Mouse (Mus musculus) mature B cell (primary cell): Measurements from ENCODE around the gene Stk38l.
"Not testable (repeated sequence)": the region's sequence is repeated elsewhere in the genome, so short reads cannot be mapped to it uniquely, and the experiment has no call there.

Source experiments
- in situ Hi-C: fragments of 300-500 bp; cut with MboI; formaldehyde crosslinking; loops from 2 replicates; pipeline ENCODE4 v1.14.3; 2019

Stk38l gene

GRCm38 (mm10) chr6:146738889-146739288, 14.1 kb downstream of the Stk38l start:
- in situ Hi-C loops: no loop called here

DNA sequence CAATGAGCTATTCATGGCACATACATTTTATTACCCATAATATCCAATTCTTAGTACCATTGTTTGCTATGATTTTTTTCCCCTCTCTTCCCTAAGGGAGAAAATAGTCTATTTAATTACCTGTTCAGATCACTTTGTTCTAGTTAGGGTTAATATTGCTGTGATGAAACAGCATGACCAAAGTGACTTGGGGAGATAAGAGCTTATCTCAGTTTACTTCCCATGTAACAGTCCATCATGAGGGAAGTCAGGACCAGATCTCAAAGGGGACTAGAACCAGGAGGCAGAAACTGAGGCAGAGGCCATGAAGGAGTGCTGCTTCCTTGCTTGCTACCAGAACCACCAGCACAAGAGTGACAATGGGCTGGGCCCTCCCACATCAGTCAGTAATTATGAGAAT, 15.9 kb downstream of the Stk38l start:
- in situ Hi-C loops: no loop called here

GRCm38 (mm10) chr6:146741986-146742635, 17.3 kb downstream of the Stk38l start:
- in situ Hi-C loops: no loop called here

- in situ Hi-C loops: not testable (repeated sequence)
Observed at GRCm38 (mm10) chr6:146744266-146744665, 19.5 kb downstream of the Stk38l start.

DNA sequence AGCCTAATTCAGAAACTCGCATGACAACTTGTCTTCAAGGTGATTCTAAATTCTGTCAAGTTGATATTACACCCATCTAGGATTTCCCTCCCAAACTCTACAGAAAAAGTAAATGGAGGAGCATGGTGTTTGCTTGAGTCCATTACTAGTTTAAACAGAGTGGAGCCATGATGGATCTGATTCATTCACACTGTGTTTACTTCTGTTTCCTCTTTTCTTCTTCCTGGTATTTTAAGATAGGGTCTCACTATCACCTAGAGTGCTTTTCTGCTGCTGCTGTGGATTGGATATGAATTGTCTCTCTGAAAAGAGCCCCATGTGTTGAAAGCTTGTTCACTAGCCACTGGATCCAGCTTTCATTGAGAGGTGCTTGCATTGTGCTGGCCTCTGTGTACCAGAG, 20.4 kb downstream of the Stk38l start:
- in situ Hi-C loops: no loop called here

DNA sequence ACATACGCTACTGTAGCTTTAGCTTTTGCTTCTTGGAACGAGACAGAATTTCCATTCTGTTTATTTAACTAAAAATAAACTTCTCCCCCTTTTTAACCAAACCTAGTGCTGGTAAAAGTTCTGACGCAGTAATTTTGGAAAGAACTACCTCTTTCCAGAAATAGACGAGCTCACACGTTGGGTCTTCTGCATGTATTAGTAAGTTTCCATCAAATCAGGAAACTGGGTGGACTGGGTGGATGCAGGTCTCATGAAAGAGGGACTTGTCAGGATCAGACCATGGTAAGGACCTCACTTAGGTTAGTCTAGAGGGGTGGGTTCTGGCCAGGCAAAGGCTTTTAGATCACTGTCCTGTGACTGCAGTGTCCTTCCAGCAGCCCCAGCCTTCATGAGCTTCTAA, 21.8 kb downstream of the Stk38l start:
- in situ Hi-C loops: no loop called here

- in situ Hi-C loops: no loop called here
Observed at GRCm38 (mm10) chr6:146747057-146747456, 22.3 kb downstream of the Stk38l start.

GRCm38 (mm10) chr6:146748271-146748670, 23.5 kb downstream of the Stk38l start:
- in situ Hi-C loops: no loop called here

GRCm38 (mm10) chr6:146751671-146752070, 26.9 kb downstream of the Stk38l start:
- in situ Hi-C loops: no loop called here

DNA sequence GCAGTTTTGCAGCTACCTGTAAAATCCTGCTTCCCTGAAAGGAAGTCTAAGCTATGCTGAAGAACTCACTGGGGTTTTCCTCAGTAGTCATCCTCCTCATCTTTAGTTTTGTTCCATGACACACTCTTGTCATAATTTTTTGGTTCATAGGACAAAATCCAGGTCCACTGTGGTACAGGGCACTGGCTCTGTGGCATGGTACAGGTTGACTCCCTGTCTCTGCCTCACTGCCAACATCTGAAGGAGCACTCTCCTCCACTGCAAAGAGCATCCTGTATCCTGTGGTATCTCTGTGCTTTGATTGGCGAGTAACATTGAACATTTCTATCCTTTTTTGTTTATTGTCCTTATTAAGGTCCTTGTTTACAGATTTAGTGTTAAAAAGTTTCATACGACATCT, 27.4 kb downstream of the Stk38l start:
- in situ Hi-C loops: no loop called here

DNA sequence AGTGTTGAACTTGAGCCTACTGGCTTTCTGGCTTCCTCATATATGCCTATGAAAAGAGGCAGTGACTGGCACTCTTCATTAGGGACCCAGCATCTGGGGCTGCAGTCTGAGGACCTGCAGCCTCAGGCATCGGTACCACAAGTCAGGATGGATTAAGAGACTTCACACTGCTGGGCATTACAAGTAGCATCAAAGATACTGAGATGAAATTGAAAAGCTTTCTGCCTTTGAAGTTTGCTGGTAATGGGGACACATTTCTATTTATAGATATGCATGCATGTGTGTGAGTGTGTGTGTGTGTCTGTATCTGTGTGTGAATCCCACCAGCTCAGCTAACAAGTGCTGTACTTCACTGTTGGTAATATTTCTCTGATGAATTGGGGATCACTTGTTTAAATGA, 27.8 kb downstream of the Stk38l start:
- in situ Hi-C loops: no loop called here

DNA sequence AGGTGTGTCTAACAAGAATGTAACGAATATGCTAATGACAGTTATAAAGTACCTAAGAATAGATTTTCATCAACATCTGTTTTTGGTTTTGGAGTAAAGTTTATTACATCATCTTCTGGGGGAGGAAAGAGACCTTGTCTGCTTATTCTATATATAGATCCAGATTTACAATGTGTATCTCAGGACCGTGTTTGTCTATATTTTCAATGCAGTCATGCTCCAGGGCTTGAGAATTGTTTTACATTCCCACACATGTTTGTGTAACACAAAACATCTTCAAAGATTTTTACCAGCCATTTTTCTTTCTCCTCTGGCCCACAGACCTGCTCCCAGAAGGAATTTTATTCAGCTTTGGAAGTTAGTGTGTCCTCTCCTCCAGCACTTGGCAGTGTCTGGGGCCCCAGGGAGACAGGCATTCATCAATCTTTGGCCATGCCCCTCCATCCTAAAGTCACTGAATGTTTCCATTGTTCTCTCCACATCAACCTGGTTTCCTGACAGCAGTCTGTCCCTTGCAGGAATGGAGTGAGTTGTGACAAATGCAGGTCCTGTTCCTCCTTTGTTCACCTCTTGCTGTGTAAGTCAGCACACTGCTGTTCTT, 28.9 kb downstream of the Stk38l start:
- in situ Hi-C loops: no loop called here

DNA sequence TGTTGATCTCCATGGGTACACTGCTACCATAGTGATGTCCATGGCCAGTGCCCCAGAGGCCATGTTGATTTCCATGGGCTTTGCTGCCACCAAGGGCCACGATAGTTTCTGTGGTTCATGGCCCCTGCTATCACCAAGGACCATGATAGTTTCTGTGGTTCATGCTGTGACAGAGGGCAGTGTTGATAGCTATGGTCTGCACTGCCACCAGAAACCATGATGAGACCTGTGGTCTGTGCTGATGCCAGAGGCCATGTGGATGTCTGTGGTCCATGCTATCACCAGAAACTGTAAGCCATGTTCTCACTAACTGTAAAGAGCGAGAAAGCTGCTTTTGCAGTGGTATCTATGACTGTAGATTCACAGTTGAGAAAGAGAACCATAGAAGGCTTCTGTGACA, 30.3 kb downstream of the Stk38l start:
- in situ Hi-C loops: no loop called here

DNA sequence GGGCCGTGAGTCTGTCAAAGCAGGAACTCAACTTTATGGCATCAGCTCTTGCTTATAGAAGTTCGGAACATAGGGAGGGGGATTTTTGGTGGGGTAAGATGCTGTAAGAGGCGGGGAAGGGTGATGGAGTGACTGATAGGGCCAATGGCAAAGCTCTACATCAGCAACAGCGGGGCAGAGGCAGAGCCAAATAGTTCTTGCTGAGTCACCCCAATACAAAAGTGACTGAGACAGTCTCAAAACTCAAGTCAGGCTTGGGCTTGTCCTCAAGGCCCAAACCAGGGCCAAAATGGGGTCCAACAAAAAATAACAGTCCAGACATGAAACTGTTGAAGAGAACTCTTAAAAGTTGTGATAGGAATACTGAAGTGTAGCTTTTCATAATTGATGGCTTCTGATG, 30.9 kb downstream of the Stk38l start:
- in situ Hi-C loops: no loop called here

DNA sequence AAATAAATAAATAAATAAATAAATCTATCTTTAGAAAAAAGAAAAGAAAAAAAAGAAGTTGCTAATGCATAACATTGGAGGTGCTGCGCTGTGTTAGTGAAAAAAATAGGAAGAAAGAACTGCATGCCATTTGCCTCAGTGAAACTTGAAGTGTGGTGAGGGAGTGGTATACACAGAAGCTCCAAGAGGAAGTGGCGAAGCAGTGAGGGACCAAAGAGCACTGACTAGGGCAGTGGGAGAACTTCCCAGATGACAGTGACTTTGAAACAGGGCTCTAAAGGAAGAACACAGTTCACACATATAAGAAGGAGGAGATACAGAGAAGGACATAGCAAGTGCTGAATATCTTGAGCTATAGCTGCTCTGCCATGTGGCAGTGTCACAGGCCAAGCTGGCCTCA, 34.2 kb downstream of the Stk38l start:
- in situ Hi-C loops: no loop called here

DNA sequence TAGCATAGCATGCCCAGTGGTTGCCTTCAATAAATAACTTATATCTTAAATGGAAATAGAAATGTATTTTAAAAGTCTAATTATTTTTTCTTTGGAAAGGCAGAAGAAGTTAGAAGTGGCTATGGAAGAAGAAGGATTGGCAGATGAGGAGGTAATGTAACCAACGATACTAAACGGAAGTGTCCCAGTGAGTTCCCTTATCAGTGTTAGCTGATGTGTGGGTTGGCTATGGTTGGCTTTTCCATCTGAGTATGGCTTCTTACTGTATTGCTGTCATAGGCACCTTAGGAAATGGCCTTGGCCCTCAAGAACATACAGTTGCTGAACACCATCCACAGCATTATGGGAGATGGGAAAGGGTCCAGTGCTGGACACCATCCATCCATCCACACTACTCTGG, 35.2 kb downstream of the Stk38l start:
- in situ Hi-C loops: no loop called here

DNA sequence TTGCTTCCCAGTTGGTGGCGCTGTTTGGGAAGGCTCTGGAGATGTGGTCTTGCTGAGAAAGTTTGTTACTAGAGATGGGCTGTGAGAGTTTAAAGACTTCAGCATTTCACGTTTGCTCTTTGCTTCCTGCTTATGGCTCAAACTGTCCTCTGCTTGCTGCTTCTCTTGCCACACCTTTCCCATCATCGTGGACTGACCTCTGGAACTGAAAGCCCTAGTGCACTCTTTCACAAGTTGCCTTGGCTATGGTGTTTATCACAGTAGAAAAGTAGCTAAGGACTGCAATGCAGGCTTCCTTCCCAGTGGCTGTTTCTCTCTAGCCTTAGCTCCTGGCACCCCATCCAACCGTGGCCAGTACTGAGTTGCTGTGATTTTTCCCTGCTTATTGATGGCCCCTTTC, 35.9 kb downstream of the Stk38l start:
- in situ Hi-C loops: no loop called here

DNA sequence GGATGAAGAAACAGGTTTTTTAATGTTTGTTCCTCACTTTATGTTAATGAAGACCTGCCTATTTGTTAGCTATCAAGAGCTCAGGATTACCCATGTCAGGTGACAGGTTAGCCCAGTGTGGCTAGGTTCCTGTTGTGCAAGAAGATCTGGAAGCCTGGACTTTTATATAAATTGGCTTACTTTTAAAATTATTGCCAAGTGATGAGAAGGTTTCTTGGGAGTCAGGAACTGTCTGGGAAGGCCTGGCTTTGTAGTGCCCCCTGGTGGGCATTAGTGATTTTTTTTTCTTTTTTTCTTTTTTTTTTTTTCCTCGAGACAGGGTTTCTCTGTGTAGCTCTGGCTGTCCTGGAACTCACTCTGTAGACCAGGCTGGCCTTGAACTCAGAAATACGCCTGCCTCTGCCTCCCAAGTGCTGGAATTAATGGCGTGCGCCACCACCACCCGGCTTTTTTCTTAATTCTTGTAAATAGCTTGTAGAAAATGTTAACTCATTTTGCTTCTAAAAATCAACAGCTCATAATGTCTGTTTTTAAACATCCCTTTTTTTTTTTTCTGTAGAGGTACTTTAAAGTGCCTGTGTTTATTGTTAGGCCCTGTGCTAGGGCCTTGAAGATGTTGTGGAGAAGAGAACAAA, 37.6 kb downstream of the Stk38l start:
- in situ Hi-C loops: no loop called here

- in situ Hi-C loops: no loop called here
Observed at GRCm38 (mm10) chr6:146764593-146764992, 39.8 kb downstream of the Stk38l start.

GRCm38 (mm10) chr6:146765270-146765669, 40.5 kb downstream of the Stk38l start:
- in situ Hi-C loops: no loop called here

- in situ Hi-C loops: no loop called here
Observed at GRCm38 (mm10) chr6:146768813-146769404, 44.1 kb downstream of the Stk38l start.

DNA sequence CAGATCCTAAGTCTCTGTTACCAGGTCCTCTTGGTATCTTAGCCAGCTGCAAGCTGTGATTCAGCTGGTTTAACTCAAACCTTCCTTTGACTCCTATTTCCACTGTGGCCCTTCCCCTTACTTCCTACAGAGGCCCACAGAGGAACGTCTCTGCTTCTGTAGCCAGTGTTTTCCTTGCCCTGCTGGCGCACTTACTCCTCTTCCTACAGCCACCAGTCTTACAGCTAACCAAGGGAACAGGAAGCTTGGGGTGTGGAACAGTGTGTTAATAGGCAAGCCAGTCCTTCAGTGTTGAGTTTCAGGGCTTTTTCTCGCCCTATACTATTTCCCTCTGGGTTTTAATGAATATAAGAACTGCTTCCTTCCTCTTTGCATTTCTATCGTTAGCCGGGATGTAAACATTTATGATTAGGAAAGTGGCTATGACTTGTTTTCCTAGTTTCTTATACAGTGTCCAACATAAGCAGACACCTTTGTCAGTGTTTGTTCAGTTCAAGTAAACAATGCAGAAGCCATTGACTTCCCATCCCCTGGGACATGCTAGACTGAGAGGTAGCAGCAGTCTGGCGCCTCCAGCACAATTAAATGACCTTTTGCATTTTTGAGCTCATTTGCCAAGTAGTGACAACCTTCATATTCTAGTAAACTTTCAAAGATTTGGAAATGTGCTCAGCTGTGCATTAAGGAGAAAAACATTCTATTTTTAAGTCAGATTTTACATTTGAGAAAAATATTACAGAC, 45.4 kb downstream of the Stk38l start:
- in situ Hi-C loops: no loop called here
